Mouse (Mus musculus): ENCODE measurements around the gene Trim8.

Trim8 gene

GRCm38 (mm10) chr19:46505646-46506371, 4.3 kb downstream of the Trim8 start:
- no peak for DNase-seq

GRCm38 (mm10) chr19:46506372-46506717, 4.8 kb downstream of the Trim8 start:
- DNase-seq = no peak

GRCm38 (mm10) chr19:46507181-46507581, 5.7 kb downstream of the Trim8 start:
- DNase-seq = no peak

GRCm38 (mm10) chr19:46507806-46508205, 6.3 kb downstream of the Trim8 start:
- DNase-seq = peak; percentile 88 to 93

GRCm38 (mm10) chr19:46508738-46509137, 7.2 kb downstream of the Trim8 start:
- DNase-seq = no peak

GRCm38 (mm10) chr19:46509202-46509601, 7.7 kb downstream of the Trim8 start:
- no peak for DNase-seq

- no peak for DNase-seq
Measured at GRCm38 (mm10) chr19:46509736-46510135, 8.2 kb downstream of the Trim8 start.

- no peak for DNase-seq
Measured at GRCm38 (mm10) chr19:46510401-46510800, 8.9 kb downstream of the Trim8 start.

- DNase-seq = no peak
Measured at GRCm38 (mm10) chr19:46510824-46511223, 9.3 kb downstream of the Trim8 start.

GRCm38 (mm10) chr19:46511263-46511662, 9.8 kb downstream of the Trim8 start:
- DNase-seq = peak in 1 of 2 experiments; percentile 57

GRCm38 (mm10) chr19:46514387-46514786, 12.9 kb downstream of the Trim8 start:
- DNase-seq = peak in 1 of 2 experiments; percentile 12

- DNase-seq = no peak
Measured at GRCm38 (mm10) chr19:46515287-46515821, 13.9 kb downstream of the Trim8 start.

GRCm38 (mm10) chr19:46516667-46517528, 15.4 kb downstream of the Trim8 start:
- peak in 1 of 2 experiments; percentile 23 for DNase-seq

- DNase-seq = peak in 1 of 2 experiments; percentile 16
Measured at GRCm38 (mm10) chr19:46517529-46518351, 16.2 kb downstream of the Trim8 start.

GRCm38 (mm10) chr19:46518352-46518787, 16.9 kb downstream of the Trim8 start:
- DNase-seq = peak in 1 of 2 experiments; percentile 6

- DNase-seq = peak in 1 of 2 experiments; percentile 10
Measured at GRCm38 (mm10) chr19:46518828-46519621, 17.5 kb downstream of the Trim8 start.

- no peak for DNase-seq
Measured at GRCm38 (mm10) chr19:46521698-46522097, 20.2 kb downstream of the Trim8 start.

- no peak for DNase-seq
Measured at GRCm38 (mm10) chr19:46522433-46523044, 21.0 kb downstream of the Trim8 start.

GRCm38 (mm10) chr19:46523131-46523479, 21.6 kb downstream of the Trim8 start:
- peak in 1 of 2 experiments; percentile 8 for DNase-seq

- DNase-seq = peak in 1 of 2 experiments; percentile 55
Measured at GRCm38 (mm10) chr19:46523480-46524151, 22.1 kb downstream of the Trim8 start.

GRCm38 (mm10) chr19:46524152-46524544, 22.6 kb downstream of the Trim8 start:
- DNase-seq = no peak

Data from kidney, adult 8-10 months (tissue).